Mouse (Mus musculus) C2C12 (cell line): ENCODE data around the gene Olfr535. TPM values are rescaled to one million over a fixed set of nuclear protein-coding genes. Genes with fewer than 3 reads are reported as not detected.
"Not testable (repeated sequence)": the region's sequence is repeated elsewhere in the genome, so short reads cannot be mapped to it uniquely, and the experiment has no call there.

Source experiments
- H3K27me3 ChIP-seq: one replicate; pipeline ENCODE4 v1.6.1; 2011; ENCODE audit not compliant: control insufficient read depth, insufficient read depth, insufficient read length
- H3K36me3 ChIP-seq: one replicate; pipeline ENCODE4 v1.6.1; 2011; ENCODE audit not compliant: control insufficient read depth, insufficient read depth
- H3K4me3 ChIP-seq: one replicate; pipeline ENCODE4 v1.5.1; 2011; ENCODE audit warnings: mild to moderate bottlenecking, control low read depth; ENCODE audit not compliant: poor library complexity, insufficient read depth, severe bottlenecking
- H3K79me2 ChIP-seq: one replicate; pipeline ENCODE4 v1.6.1; 2011; ENCODE audit not compliant: control insufficient read depth, insufficient read depth
- H3K79me3 ChIP-seq: one replicate; pipeline ENCODE4 v1.6.1; 2011; ENCODE audit warnings: low read depth, control low read depth
- H3ac ChIP-seq: one replicate; pipeline ENCODE3; 2011; ENCODE audit warnings: low read depth; ENCODE audit not compliant: control insufficient read depth, insufficient read length
- CEBPB ChIP-seq: IDR thresholded peaks from one replicate; pipeline ENCODE4 v1.6.1; 2011; ENCODE audit warnings: low read depth, mild to moderate bottlenecking, control low read depth, moderate library complexity
- CTCF ChIP-seq: IDR thresholded peaks from one replicate; pipeline ENCODE4 v1.5.1; 2011; ENCODE audit not compliant: control insufficient read depth, insufficient read depth, insufficient read length
- FOSL1 ChIP-seq: IDR thresholded peaks from one replicate; pipeline ENCODE4 v1.8.0; 2011; ENCODE audit warnings: mild to moderate bottlenecking, low read length; ENCODE audit not compliant: poor library complexity, insufficient read depth, severe bottlenecking
- MAX ChIP-seq: IDR thresholded peaks from one replicate; pipeline ENCODE4 v1.6.1; 2011; ENCODE audit warnings: mild to moderate bottlenecking, control low read depth
- MYOD1 ChIP-seq: IDR thresholded peaks from one replicate; pipeline ENCODE4 v1.6.1; 2011; ENCODE audit warnings: low read depth; ENCODE audit not compliant: control insufficient read depth, insufficient read length
- MYOG ChIP-seq: IDR thresholded peaks from one replicate; pipeline ENCODE4 v1.6.1; 2011; ENCODE audit not compliant: control insufficient read depth, insufficient read length; ENCODE audit errors: extremely low read depth
- USF1 ChIP-seq: IDR thresholded peaks from one replicate; pipeline ENCODE4 v1.6.1; 2011; ENCODE audit warnings: low read depth, mild to moderate bottlenecking, control low read depth, moderate library complexity
- polyA plus RNA-seq: library from polyadenylated mRNA; unstranded; fragments of >200 nt; fragmentation: generic; extraction: Trizol; gene quantifications from one replicate; pipeline ENCODE4 v1.2.1, GENCODE M21; 2012; ENCODE audit warnings: missing spikeins

Olfr535 gene
- polyA plus RNA-seq, 1 experiment, result not detected

DNA sequence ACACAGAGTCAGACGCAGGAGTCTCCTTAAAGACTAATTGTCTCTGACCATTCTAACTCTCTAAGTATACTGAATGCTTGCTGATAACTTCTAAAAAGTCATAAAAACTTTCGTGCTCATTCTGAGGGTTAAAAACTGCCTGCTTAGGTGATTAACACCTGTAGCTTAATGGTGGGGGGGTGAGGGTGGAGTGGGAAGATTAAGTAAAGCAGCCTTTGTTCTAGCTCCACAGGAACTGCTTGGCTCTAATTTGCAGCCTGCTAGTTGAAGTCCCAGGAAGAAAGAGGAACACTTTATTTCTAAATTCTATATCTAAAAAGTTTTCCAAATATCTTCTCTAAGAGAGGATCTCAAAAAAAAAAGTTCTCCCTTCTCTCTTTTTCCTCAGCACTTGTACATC is 10.2 kb downstream of the Olfr535 start:
- Histone ChIP-seq H3K36me3 (no peaks in the 10 kb centered on the region), H3K79me2 (no peaks in the 10 kb centered on the region), H3K4me3 (no peak overlapping the region), H3K79me3 (no peaks in the 10 kb centered on the region), H3K27me3 (no peaks in the 10 kb centered on the region), H3ac (no peak overlapping the region)
- no peak for TF ChIP-seq MAX
- no peak for TF ChIP-seq USF1
- TF ChIP-seq CTCF, result no peak
- no peak for TF ChIP-seq MYOG
- no peak for TF ChIP-seq MYOD1
- TF ChIP-seq FOSL1, result no peak
- TF ChIP-seq CEBPB, result no peak

DNA sequence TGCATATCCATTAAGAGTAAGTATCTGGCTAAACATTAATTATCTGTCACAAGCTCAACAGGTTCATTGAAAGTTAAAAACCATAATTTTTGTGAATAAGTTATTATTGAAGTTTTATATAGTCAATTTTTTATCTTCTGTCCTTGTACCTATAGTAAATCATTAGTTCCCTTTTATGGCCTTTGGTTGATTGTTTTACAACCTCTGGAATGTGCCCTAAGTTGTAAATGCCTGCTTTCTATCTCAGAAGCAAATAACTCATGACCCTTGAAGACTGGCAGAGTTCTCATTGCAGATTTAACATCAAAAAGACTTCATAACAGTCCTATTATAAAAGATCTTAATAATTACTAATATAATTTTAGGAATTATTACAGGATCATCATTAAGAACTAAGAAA is 10.7 kb downstream of the Olfr535 start:
- TF ChIP-seq CTCF, result no peak
- no peak for TF ChIP-seq MYOG
- TF ChIP-seq USF1, result no peak
- no peak for TF ChIP-seq MAX
- TF ChIP-seq MYOD1, result no peak
- no peak for TF ChIP-seq FOSL1
- TF ChIP-seq CEBPB, result no peak
- H3ac ChIP-seq, result no peak overlapping the region
- H3K27me3 ChIP-seq, result no peaks in the 10 kb centered on the region
- H3K4me3 ChIP-seq, result no peak overlapping the region
- no peaks in the 10 kb centered on the region for H3K79me2 ChIP-seq
- H3K36me3 ChIP-seq, result no peaks in the 10 kb centered on the region
- H3K79me3 ChIP-seq, result no peaks in the 10 kb centered on the region

DNA sequence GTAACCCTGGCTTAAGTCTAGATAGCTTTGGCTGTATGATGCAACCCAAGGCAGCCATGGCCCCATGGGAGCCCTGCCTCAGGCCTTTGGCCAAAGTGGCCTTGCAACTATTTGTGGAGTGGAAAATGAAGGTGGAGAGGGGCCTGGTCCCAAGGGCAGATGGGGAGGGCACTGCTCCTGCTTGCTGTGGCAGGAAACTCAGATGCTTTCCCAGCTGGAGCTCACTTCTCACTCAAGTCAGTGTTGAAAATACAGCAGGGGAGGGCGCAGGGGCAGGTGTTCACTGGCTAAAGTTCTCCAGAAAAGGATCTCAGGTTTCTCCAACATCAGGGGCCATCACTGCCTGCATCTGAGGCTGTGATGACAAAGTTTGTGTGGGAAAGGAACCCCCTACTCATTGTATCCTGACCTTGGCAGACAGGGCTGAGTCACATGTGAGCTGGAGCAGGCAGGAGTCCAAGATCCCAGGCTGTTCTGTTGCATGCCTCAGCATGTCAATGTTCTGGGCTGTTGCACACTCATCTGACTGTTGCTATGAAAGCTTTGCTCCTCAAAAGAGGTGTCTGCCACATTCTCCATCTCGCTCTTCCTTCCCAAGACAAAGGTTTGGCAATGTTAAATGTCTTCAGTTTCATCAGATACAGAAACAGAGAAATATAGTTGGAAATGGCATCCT is 23.5 kb downstream of the Olfr535 start, which contains the start of gene Olfr536:
Gene Olfr536, minus strand, starts transcription at position 51 of the 676 bp plus-strand sequence.
- not testable (repeated sequence) for H3K27me3 ChIP-seq, H3K79me3 ChIP-seq

DNA sequence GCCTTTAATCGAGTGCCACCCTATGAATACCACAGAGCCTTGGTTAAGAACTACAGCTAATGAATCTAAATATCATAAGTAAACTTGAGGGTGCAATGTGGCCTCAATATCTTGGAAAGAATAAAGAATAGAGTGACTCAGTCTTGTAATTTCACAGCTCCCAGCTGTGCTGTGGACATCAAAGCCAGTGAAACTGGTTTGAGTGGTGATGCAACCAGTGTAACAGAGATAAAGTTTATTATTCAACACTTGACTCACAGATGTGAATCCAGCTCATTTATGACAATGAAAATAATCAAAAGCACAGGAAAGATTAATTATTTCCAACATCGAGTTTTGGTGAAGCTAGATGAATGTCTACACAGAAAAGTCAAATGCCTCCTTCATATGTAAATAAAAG is 55.7 kb downstream of the Olfr535 start:
- Histone ChIP-seq H3K27me3 (no peaks in the 10 kb centered on the region), H3K79me3 (no peaks in the 10 kb centered on the region)
- no peak for TF ChIP-seq MYOG
- peak; percentile 38 for TF ChIP-seq CEBPB
- TF ChIP-seq FOSL1, result no peak
- TF ChIP-seq MYOD1, result peak; percentile 53

More for the DNA sequence above, 23.5 kb downstream of the Olfr535 start, which contains the start of gene Olfr536:
- H3K4me3 ChIP-seq, H3K79me2 ChIP-seq, H3K36me3 ChIP-seq, H3ac ChIP-seq: not testable (repeated sequence)

More for the DNA sequence above, 55.7 kb downstream of the Olfr535 start:
- Histone ChIP-seq H3K36me3 (no peaks in the 10 kb centered on the region), H3K79me2 (no peaks in the 10 kb centered on the region), H3ac (no peak overlapping the region), H3K4me3 (no peak overlapping the region)

Other genes starting within 250 kb of the Olfr535 start
- gene 5830411N06Rik, start 236.9 kb upstream of the Olfr535 start, polyA plus RNA-seq, result not detected
- gene Olfr525, start 163.4 kb upstream of the Olfr535 start, polyA plus RNA-seq, result not detected
- not detected for gene Olfr527, start 150.2 kb upstream of the Olfr535 start, polyA plus RNA-seq
- gene Olfr60, start 122.5 kb upstream of the Olfr535 start, polyA plus RNA-seq, result not detected
- not detected for gene Olfr530, start 107.9 kb upstream of the Olfr535 start, polyA plus RNA-seq
- gene Olfr531, start 81.3 kb upstream of the Olfr535 start, polyA plus RNA-seq, result not detected
- not detected for gene Olfr532, start 62.6 kb upstream of the Olfr535 start, polyA plus RNA-seq
- gene Olfr533, start 20.8 kb upstream of the Olfr535 start, polyA plus RNA-seq, result not detected
- not detected for gene Olfr536, start 23.2 kb downstream of the Olfr535 start, polyA plus RNA-seq
- gene Olfr538, start 83.7 kb downstream of the Olfr535 start, polyA plus RNA-seq, result not detected
- gene Olfr46, start 117.1 kb downstream of the Olfr535 start, polyA plus RNA-seq, result not detected
- not detected for gene Olfr61, start 144.8 kb downstream of the Olfr535 start, polyA plus RNA-seq
- gene Olfr53, start 162.2 kb downstream of the Olfr535 start, polyA plus RNA-seq, result not detected
- not detected for gene Olfr539, start 175.7 kb downstream of the Olfr535 start, polyA plus RNA-seq
- gene Olfr45, start 197.7 kb downstream of the Olfr535 start, polyA plus RNA-seq, result not detected
- gene Olfr541, start 213.1 kb downstream of the Olfr535 start, polyA plus RNA-seq, result not detected